Mouse (Mus musculus) ES-Bruce4 (cell line): Measurements from ENCODE around the gene 2310034G01Rik. TPM values are rescaled to one million over a fixed set of nuclear protein-coding genes. Genes with fewer than 3 reads are reported as not detected.

Source experiments
- H3K27ac ChIP-seq: 2 replicates; pipeline ENCODE4 v1.5.1; 2012; ENCODE audit warnings: low read length, inconsistent platforms; ENCODE audit not compliant: insufficient read depth
- H3K27me3 ChIP-seq: 2 replicates; pipeline ENCODE4 v1.6.1; 2012; ENCODE audit warnings: mild to moderate bottlenecking, low read length, inconsistent platforms; ENCODE audit not compliant: control insufficient read depth, poor library complexity, insufficient read depth, severe bottlenecking
- H3K36me3 ChIP-seq: 2 replicates; pipeline ENCODE4 v1.6.1; 2012; ENCODE audit warnings: inconsistent platforms, mild to moderate bottlenecking, low read length, moderate library complexity; ENCODE audit not compliant: control insufficient read depth, poor library complexity, insufficient read depth, severe bottlenecking
- H3K4me1 ChIP-seq: one replicate; pipeline ENCODE4 v1.8.1; 2011; ENCODE audit warnings: low read length; ENCODE audit not compliant: control insufficient read depth, insufficient read depth
- H3K4me3 ChIP-seq: 2 replicates; pipeline ENCODE4 v1.5.1; 2011; ENCODE audit warnings: low read depth, mild to moderate bottlenecking, low read length
- H3K9ac ChIP-seq: 2 replicates; pipeline ENCODE4 v1.6.1; 2012; ENCODE audit warnings: low read depth, mild to moderate bottlenecking, inconsistent platforms; ENCODE audit not compliant: poor library complexity, severe bottlenecking
- H3K9me3 ChIP-seq: replicated peaks from 2 replicates; pipeline ENCODE4 v1.6.1; 2012; ENCODE audit warnings: mild to moderate bottlenecking, low read length, inconsistent platforms; ENCODE audit not compliant: control insufficient read depth, poor library complexity, insufficient read depth, severe bottlenecking
- CTCF ChIP-seq: IDR thresholded peaks from one replicate; pipeline ENCODE4 v1.8.1; 2011; ENCODE audit warnings: low read depth, low read length
- EP300 ChIP-seq: IDR thresholded peaks from 2 replicates; pipeline ENCODE4 v1.6.1; 2011; ENCODE audit warnings: low read depth, low read length; ENCODE audit not compliant: insufficient read depth
- POLR2A ChIP-seq: IDR thresholded peaks from one replicate; pipeline ENCODE4 v1.8.1; 2011; ENCODE audit warnings: low read length; ENCODE audit not compliant: insufficient read depth
- polyA plus RNA-seq: library from polyadenylated mRNA; stranded (reverse); fragments of >200 nt; gene quantifications from 2 replicates; pipeline ENCODE4 v1.2.4, GENCODE M21; 2011; ENCODE audit warnings: low read depth; ENCODE audit not compliant: missing spikeins, insufficient read depth, insufficient read length

The 2310034G01Rik gene
- polyA plus RNA-seq, 1 experiment: 0.43 TPM

GRCm38 (mm10) chr19:46367798-46368590 is 17.9 kb upstream of the 2310034G01Rik start:
- Histone ChIP-seq H3K4me3 (no peak overlapping the region), H3K4me1 (peaks cover 3% of the 10 kb centered on the region), H3K27ac (no peak overlapping the region), H3K9me3 (no peaks in the 10 kb centered on the region), H3K36me3 (peaks cover 12% of the 10 kb centered on the region), H3K27me3 (no peaks in the 10 kb centered on the region), H3K9ac (no peak overlapping the region)
- TF ChIP-seq EP300 (no peak), POLR2A (no peak), CTCF (no peak)

- Histone ChIP-seq H3K36me3 (no peaks in the 10 kb centered on the region; the same call in 1 of the 2 replicates), H3K9ac (no peak overlapping the region), H3K4me3 (no peak overlapping the region), H3K27me3 (no peaks in the 10 kb centered on the region), H3K4me1 (peaks cover 3% of the 10 kb centered on the region), H3K27ac (no peak overlapping the region), H3K9me3 (no peaks in the 10 kb centered on the region)
- no peak for TF ChIP-seq EP300
- TF ChIP-seq POLR2A: no peak
- no peak for TF ChIP-seq CTCF
Observed at GRCm38 (mm10) chr19:46363294-46364009, 13.3 kb upstream of the 2310034G01Rik start.

- TF ChIP-seq EP300 (no peak), CTCF (no peak), POLR2A (no peak)
- H3K27ac ChIP-seq: no peak overlapping the region
- H3K27me3 ChIP-seq: no peaks in the 10 kb centered on the region
- no peaks in the 10 kb centered on the region for H3K9me3 ChIP-seq
- no peak overlapping the region for H3K4me3 ChIP-seq
- H3K9ac ChIP-seq: no peak overlapping the region
- H3K36me3 ChIP-seq: no peaks in the 10 kb centered on the region; the same call in 1 of the 2 replicates
- H3K4me1 ChIP-seq: peaks cover 3% of the 10 kb centered on the region
Observed at GRCm38 (mm10) chr19:46362104-46362503, 12.0 kb upstream of the 2310034G01Rik start.

GRCm38 (mm10) chr19:46358381-46358780 is 8.3 kb upstream of the 2310034G01Rik start:
- Histone ChIP-seq H3K27ac (peak overlapping the region; percentile 88), H3K27me3 (no peaks in the 10 kb centered on the region), H3K36me3 (no peaks in the 10 kb centered on the region; the same call in 1 of the 2 replicates), H3K9me3 (no peaks in the 10 kb centered on the region), H3K4me3 (peak overlapping the region; percentile 91), H3K9ac (peak overlapping the region; percentile 88), H3K4me1 (peaks cover 2% of the 10 kb centered on the region)
- TF ChIP-seq EP300: peak; percentile 81; the same call in 1 of the 2 replicates
- no peak for TF ChIP-seq CTCF
- TF ChIP-seq POLR2A: no peak

GRCm38 (mm10) chr19:46357344-46358280 is 7.5 kb upstream of the 2310034G01Rik start:
- H3K27ac ChIP-seq: peak overlapping the region; percentile 88
- peak overlapping the region; percentile 91 for H3K4me3 ChIP-seq

More at GRCm38 (mm10) chr19:46357344-46358280, 7.5 kb upstream of the 2310034G01Rik start:
- Histone ChIP-seq H3K9ac (peak overlapping the region; percentile 88), H3K9me3 (no peaks in the 10 kb centered on the region), H3K36me3 (no peaks in the 10 kb centered on the region; the same call in 1 of the 2 replicates), H3K4me1 (no peaks in the 10 kb centered on the region), H3K27me3 (no peaks in the 10 kb centered on the region)
- no peak for TF ChIP-seq EP300
- TF ChIP-seq CTCF: no peak
- TF ChIP-seq POLR2A: no peak
